ENCODE assay signal across 13 mouse cellular contexts in genomic region chr19:45913036-45913435, GRCm38 (mm10).
"Had no signal": no experiment of that assay in that cellular context is flagged by ENCODE, and none has a peak within 500 bp of the region (broad histone marks: within the 10 kb centered on the region; RNA-seq: fewer than 3 reads in every experiment).

No protein-coding gene starts in this region.

- H3K9ac ChIP-seq: kidney, embryonic 15.5 days; limb, embryonic 15.5 days; liver, embryonic 12.5 days; lung, embryonic 14.5 days; midbrain, embryonic 12.5 days; stomach, embryonic 15.5 days had no signal

- H3K27me3 ChIP-seq: kidney, embryonic 15.5 days; limb, embryonic 15.5 days; liver, embryonic 12.5 days; midbrain, embryonic 12.5 days; stomach, embryonic 15.5 days had no signal

- H3K4me3 ChIP-seq: kidney, embryonic 15.5 days; limb, embryonic 15.5 days; liver, embryonic 12.5 days; midbrain, embryonic 12.5 days; stomach, embryonic 15.5 days had no signal

- H3K4me1 ChIP-seq: kidney, embryonic 15.5 days; limb, embryonic 15.5 days; liver, embryonic 12.5 days; stomach, embryonic 15.5 days had no signal

- H3K27ac ChIP-seq: kidney, embryonic 15.5 days; limb, embryonic 15.5 days; liver, embryonic 12.5 days; midbrain, embryonic 12.5 days; stomach, embryonic 15.5 days had no signal

- DNase-seq: kidney, adult 2 months; kidney, postnatal 36 days; left cerebral cortex, postnatal 4 days; lung, embryonic 14.5 days; lung, postnatal 10 days; lung, postnatal 4 days; right cerebral cortex, postnatal 14 days; thymus, postnatal 36 days had no signal

- H3K9me3 ChIP-seq: kidney, embryonic 15.5 days; limb, embryonic 15.5 days; liver, embryonic 12.5 days; midbrain, embryonic 12.5 days; stomach, embryonic 15.5 days had no signal

- ATAC-seq: liver, embryonic 12.5 days had no signal

- H3K4me2 ChIP-seq: kidney, embryonic 15.5 days; limb, embryonic 15.5 days; liver, embryonic 12.5 days; lung, embryonic 14.5 days; midbrain, embryonic 12.5 days; stomach, embryonic 15.5 days had no signal

- H3K36me3 ChIP-seq: liver, embryonic 12.5 days; stomach, embryonic 15.5 days had no signal
